Mouse (Mus musculus) CH12.LX (cell line): Measurements from ENCODE around the gene Zfp212. TPM values are rescaled to one million over a fixed set of nuclear protein-coding genes. Genes with fewer than 3 reads are reported as not detected.

Experiments
- DNase-seq: peaks from one replicate; pipeline ENCODE4 v3.0.0-alpha.2; 2013; ENCODE audit errors: extremely low read depth
- H3K27ac ChIP-seq: 2 replicates; pipeline ENCODE4 v1.5.1; 2012; ENCODE audit warnings: low read depth, mild to moderate bottlenecking, control low read depth, moderate library complexity; ENCODE audit not compliant: insufficient read depth
- H3K27me3 ChIP-seq: replicated peaks from 2 replicates; pipeline ENCODE3; 2012; ENCODE audit warnings: inconsistent platforms
- H3K36me3 ChIP-seq, 2 experiments: replicated peaks in 1 of 2; 2 replicates each; pipeline versions ENCODE3 to v1.6.1; 2012; ENCODE audit warnings: inconsistent platforms in 1 of 2, low read length in 1 of 2, mild to moderate bottlenecking in 1 of 2, mixed read lengths in 1 of 2, moderate library complexity in 1 of 2; ENCODE audit not compliant: control insufficient read depth in 1 of 2, insufficient read depth in 1 of 2
- H3K4me1 ChIP-seq, 2 experiments: 2 replicates each; pipeline ENCODE4 v1.6.1; 2012; ENCODE audit warnings: inconsistent platforms in 1 of 2, moderate library complexity in 1 of 2; ENCODE audit not compliant: insufficient read depth in 2 of 2, control insufficient read depth in 1 of 2
- H3K4me2 ChIP-seq: 2 replicates; pipeline ENCODE4 v1.6.1; 2012; ENCODE audit warnings: low read depth, mild to moderate bottlenecking, control low read depth; ENCODE audit not compliant: poor library complexity, insufficient read depth, severe bottlenecking
- H3K4me3 ChIP-seq, 3 experiments: fragments of 150-350 bp in 1 of 3; sonication (generic) in 1 of 3; replicated peaks in 1 of 3; 2 replicates each; pipeline versions ENCODE3 to v1.5.1; 2011 to 2012; ENCODE audit warnings: low read depth in 2 of 3, low read length in 2 of 3, mild to moderate bottlenecking in 2 of 3, moderate library complexity in 2 of 3, control low read depth in 1 of 3, improper control_type of control experiment in 1 of 3, inconsistent platforms in 1 of 3, mixed read lengths in 1 of 3; ENCODE audit not compliant: poor library complexity in 1 of 3
- H3K79me2 ChIP-seq: replicated peaks from 2 replicates; pipeline ENCODE4 v1.6.1; 2012; ENCODE audit warnings: mild to moderate bottlenecking, moderate library complexity; ENCODE audit not compliant: control insufficient read depth, poor library complexity, insufficient read depth, severe bottlenecking; ENCODE audit errors: extremely low read depth
- H3K9ac ChIP-seq: 2 replicates; pipeline ENCODE4 v1.6.1; 2012; ENCODE audit warnings: low read depth, mild to moderate bottlenecking, control low read depth, moderate library complexity; ENCODE audit not compliant: insufficient read depth
- H3K9me3 ChIP-seq: replicated peaks from 2 replicates; pipeline ENCODE3; 2012; ENCODE audit warnings: low read length, inconsistent platforms, mixed read lengths
- BHLHE40 ChIP-seq: IDR thresholded peaks from 2 replicates; pipeline ENCODE4 v1.6.1; 2011; ENCODE audit warnings: mild to moderate bottlenecking, low read depth, low read length, improper control_type of control experiment
- CTCF ChIP-seq, 2 experiments: IDR thresholded peaks in 1 of 2; conservative IDR thresholded peaks in 1 of 2; 2 replicates each; pipeline ENCODE4 v1.5.1; 2011 to 2012; ENCODE audit warnings: low read depth in 2 of 2, low read length in 2 of 2, improper control_type of control experiment in 1 of 2, inconsistent platforms in 1 of 2, mild to moderate bottlenecking in 1 of 2, moderate library complexity in 1 of 2
- E2F4 ChIP-seq: IDR thresholded peaks from 2 replicates; pipeline ENCODE4 v1.6.1; 2011; ENCODE audit warnings: low read depth, low read length, improper control_type of control experiment; ENCODE audit not compliant: insufficient replicate concordance
- EP300 ChIP-seq: IDR thresholded peaks from 2 replicates; pipeline ENCODE4 v1.6.1; 2011; ENCODE audit warnings: low read length, improper control_type of control experiment
- ETS1 ChIP-seq: conservative IDR thresholded peaks from 2 replicates; pipeline ENCODE4 v1.6.1; 2012; ENCODE audit warnings: low read depth, mild to moderate bottlenecking, inconsistent platforms, low read length, improper control_type of control experiment, moderate library complexity
- GABPA ChIP-seq: IDR thresholded peaks from 2 replicates; pipeline ENCODE4 v1.6.1; 2012; ENCODE audit warnings: low read depth, low read length, improper control_type of control experiment, inconsistent platforms; ENCODE audit not compliant: insufficient replicate concordance
- IRF4 ChIP-seq: IDR thresholded peaks from 2 replicates; pipeline ENCODE4 v1.6.1; 2014; ENCODE audit warnings: low read depth, mild to moderate bottlenecking, inconsistent platforms, low read length, improper control_type of control experiment
- JUN ChIP-seq: IDR thresholded peaks from 2 replicates; pipeline ENCODE4 v1.6.1; 2011; ENCODE audit warnings: low read depth, mild to moderate bottlenecking, low read length, improper control_type of control experiment, moderate library complexity; ENCODE audit not compliant: insufficient read depth
- JUND ChIP-seq: conservative IDR thresholded peaks from 2 replicates; pipeline ENCODE4 v1.6.1; 2011; ENCODE audit warnings: low read depth, low read length, improper control_type of control experiment
- MAFK ChIP-seq: IDR thresholded peaks from 2 replicates; pipeline ENCODE4 v1.6.1; 2011; ENCODE audit warnings: low read length, improper control_type of control experiment; ENCODE audit not compliant: insufficient replicate concordance
- MAX ChIP-seq: IDR thresholded peaks from 2 replicates; pipeline ENCODE4 v1.6.1; 2011; ENCODE audit warnings: low read length, improper control_type of control experiment
- MAZ ChIP-seq: IDR thresholded peaks from 2 replicates; pipeline ENCODE4 v1.6.1; 2012; ENCODE audit warnings: low read depth, mild to moderate bottlenecking, inconsistent platforms, low read length, improper control_type of control experiment, moderate library complexity
- MYC ChIP-seq: IDR thresholded peaks from 2 replicates; pipeline ENCODE4 v1.6.1; 2011; ENCODE audit warnings: low read depth, mild to moderate bottlenecking, improper control_type of control experiment, low read length
- POLR2A ChIP-seq: IDR thresholded peaks from 2 replicates; pipeline ENCODE4 v1.6.1; 2011; ENCODE audit warnings: low read depth, mild to moderate bottlenecking, improper control_type of control experiment, low read length
- POLR2AphosphoS2 ChIP-seq: IDR thresholded peaks from 2 replicates; pipeline ENCODE4 v1.6.1; 2011; ENCODE audit warnings: low read depth, low read length, improper control_type of control experiment
- RAD21 ChIP-seq: IDR thresholded peaks from 2 replicates; pipeline ENCODE4 v1.6.1; 2011; ENCODE audit warnings: low read depth, mild to moderate bottlenecking, low read length, improper control_type of control experiment, moderate library complexity
- SIN3A ChIP-seq: IDR thresholded peaks from 2 replicates; pipeline ENCODE4 v1.6.1; 2012; ENCODE audit warnings: low read length, improper control_type of control experiment, inconsistent platforms
- SMC3 ChIP-seq: IDR thresholded peaks from 2 replicates; pipeline ENCODE4 v1.6.1; 2011; ENCODE audit warnings: low read depth, low read length, improper control_type of control experiment
- TCF12 ChIP-seq: IDR thresholded peaks from 2 replicates; pipeline ENCODE4 v1.6.1; 2014; ENCODE audit warnings: low read depth, mild to moderate bottlenecking, inconsistent platforms, low read length, improper control_type of control experiment
- USF2 ChIP-seq: conservative IDR thresholded peaks from 2 replicates; pipeline ENCODE4 v1.6.1; 2011; ENCODE audit warnings: low read depth, low read length, improper control_type of control experiment
- ZC3H11A ChIP-seq: IDR thresholded peaks from 2 replicates; pipeline ENCODE4 v1.6.1; 2012; ENCODE audit warnings: low read depth, mild to moderate bottlenecking, inconsistent platforms, low read length, improper control_type of control experiment
- dilution Hi-C: fragments of 300-500 bp; cut with MboI; formaldehyde crosslinking; loops from 2 replicates; pipeline ENCODE4 v1.14.3; 2020; ENCODE audit warnings: low sequenced_read_pairs; ENCODE audit not compliant: extremely low pct_unique_long_range_greater_than_20kb, extremely low pct_ligation_motif_present
- in situ Hi-C: fragments of 300-500 bp; cut with MboI; formaldehyde crosslinking; loops from 3 replicates; pipeline ENCODE4 v1.14.3; 2019; ENCODE audit warnings: low sequenced_read_pairs, low pct_ligation_motif_present, low pct_unique_long_range_greater_than_20kb, mixed read lengths
- polyA plus RNA-seq: library from polyadenylated mRNA; unstranded; fragments of >175 nt; gene quantifications from 2 replicates; pipeline ENCODE4 v1.2.1, GENCODE M21; 2012; ENCODE audit warnings: low read depth; ENCODE audit not compliant: insufficient read length
- total RNA-seq, 2 experiments: library from RNA; depleted of rRNA; stranded (reverse); fragments of 300-350 nt in 1 of 2; fragments of >200 nt in 1 of 2; gene quantifications; 2 replicates each; pipeline ENCODE4 v1.2.3; 2012 to 2014

The Zfp212 gene
- total and polyA plus RNA-seq, 3 experiments, result 5.1 to 12.1 (median 6.3) TPM

GRCm38 (mm10) chr6:47888812-47889383, 31.4 kb upstream of the Zfp212 start:
- Histone ChIP-seq H3K79me2 (no peaks in the 10 kb centered on the region), H3K27me3 (no peaks in the 10 kb centered on the region), H3K36me3 (peaks cover 47 to 85% of the 10 kb centered on the region in 2 experiments), H3K27ac (no peak overlapping the region)
- DNase-seq, result peak; percentile 78
- TF ChIP-seq MAX (peak; percentile 86), BHLHE40 (peak; percentile 73), ZC3H11A (no peak), IRF4 (peak; percentile 76), EP300 (peak; percentile 73), JUN (peak; percentile 48; the same call in 1 of the 2 replicates), MYC (peak; percentile 96), JUND (peak; percentile 76), CTCF (conservative IDR thresholded peaks at IDR 0.05 in 1 of 2, IDR thresholded peaks at IDR 0.05 in 1 of 2; ENCODE audit: low read depth in 2 of 2, low read length in 2 of 2) (no peak), USF2 (no peak)
- TF ChIP-seq, all 38 proteins: peak for 7
- in situ Hi-C loops (no loop called here), dilution Hi-C loops (no loop called here)
- no peak overlapping the region for H3K4me3 ChIP-seq
- H3K9me3 ChIP-seq, result no peaks in the 10 kb centered on the region
- H3K4me1 ChIP-seq, result peaks cover 4 to 17% of the 10 kb centered on the region in 2 experiments
- H3K4me2 ChIP-seq, result 0 out of 2 replicates have a peak overlapping the region, but pooled peaks have one; percentile 11
- H3K9ac ChIP-seq, result no peak overlapping the region

GRCm38 (mm10) chr6:47899416-47899815, 20.9 kb upstream of the Zfp212 start:
- Histone ChIP-seq H3K79me2 (no peaks in the 10 kb centered on the region), H3K4me1 (no peaks in the 10 kb centered on the region), H3K27me3 (no peaks in the 10 kb centered on the region), H3K9me3 (peaks cover under 1% of the 10 kb centered on the region), H3K36me3 (peaks cover 40 to 66% of the 10 kb centered on the region in 2 experiments), H3K27ac (no peak overlapping the region), H3K4me2 (no peak overlapping the region), H3K9ac (no peak overlapping the region), H3K4me3 (no peak overlapping the region)
- TF ChIP-seq GABPA (no peak), IRF4 (no peak), SMC3 (no peak), POLR2A (no peak)
- DNase-seq, result no peak
- dilution Hi-C loops (no loop called here), in situ Hi-C loops (no loop called here)

GRCm38 (mm10) chr6:47903587-47903986, 16.7 kb upstream of the Zfp212 start:
- no peak overlapping the region for H3K27ac ChIP-seq
- no peak for TF ChIP-seq ETS1
- TF ChIP-seq SIN3A, result no peak
- no peak for TF ChIP-seq POLR2AphosphoS2
- TF ChIP-seq TCF12, result no peak
- TF ChIP-seq RAD21, result no peak
- TF ChIP-seq E2F4, result no peak
- TF ChIP-seq MYC, result no peak
- TF ChIP-seq MAFK, result no peak
- no peak for TF ChIP-seq MAZ
- TF ChIP-seq CTCF (conservative IDR thresholded peaks at IDR 0.05 in 1 of 2, IDR thresholded peaks at IDR 0.05 in 1 of 2; ENCODE audit: low read depth in 2 of 2, low read length in 2 of 2), result no peak
- H3K9ac ChIP-seq, result no peak overlapping the region
- H3K4me1 ChIP-seq, result no peaks in the 10 kb centered on the region
- H3K9me3 ChIP-seq, result peaks cover 7% of the 10 kb centered on the region
- no peaks in the 10 kb centered on the region for H3K79me2 ChIP-seq
- DNase-seq, result no peak
- H3K4me3 ChIP-seq, result no peak overlapping the region
- in situ Hi-C loops, result no loop called here
- no peak overlapping the region for H3K4me2 ChIP-seq
- dilution Hi-C loops, result no loop called here
- no peaks in the 10 kb centered on the region for H3K27me3 ChIP-seq
- H3K36me3 ChIP-seq, result peaks cover 52 to 94% of the 10 kb centered on the region in 2 experiments
